Mouse (Mus musculus) lung, postnatal 0 days (tissue): ENCODE measurements around the gene Mpg.

ENCODE experiments used
- CTCF ChIP-seq: IDR thresholded peaks from 2 replicates; pipeline ENCODE4 v1.5.1; 2016; ENCODE audit warnings: antibody characterized with exemption, mild to moderate bottlenecking
- EP300 ChIP-seq: IDR thresholded peaks from 2 replicates; pipeline ENCODE4 v1.6.1; 2016; ENCODE audit warnings: antibody characterized with exemption, mild to moderate bottlenecking, control low read depth

DNA sequence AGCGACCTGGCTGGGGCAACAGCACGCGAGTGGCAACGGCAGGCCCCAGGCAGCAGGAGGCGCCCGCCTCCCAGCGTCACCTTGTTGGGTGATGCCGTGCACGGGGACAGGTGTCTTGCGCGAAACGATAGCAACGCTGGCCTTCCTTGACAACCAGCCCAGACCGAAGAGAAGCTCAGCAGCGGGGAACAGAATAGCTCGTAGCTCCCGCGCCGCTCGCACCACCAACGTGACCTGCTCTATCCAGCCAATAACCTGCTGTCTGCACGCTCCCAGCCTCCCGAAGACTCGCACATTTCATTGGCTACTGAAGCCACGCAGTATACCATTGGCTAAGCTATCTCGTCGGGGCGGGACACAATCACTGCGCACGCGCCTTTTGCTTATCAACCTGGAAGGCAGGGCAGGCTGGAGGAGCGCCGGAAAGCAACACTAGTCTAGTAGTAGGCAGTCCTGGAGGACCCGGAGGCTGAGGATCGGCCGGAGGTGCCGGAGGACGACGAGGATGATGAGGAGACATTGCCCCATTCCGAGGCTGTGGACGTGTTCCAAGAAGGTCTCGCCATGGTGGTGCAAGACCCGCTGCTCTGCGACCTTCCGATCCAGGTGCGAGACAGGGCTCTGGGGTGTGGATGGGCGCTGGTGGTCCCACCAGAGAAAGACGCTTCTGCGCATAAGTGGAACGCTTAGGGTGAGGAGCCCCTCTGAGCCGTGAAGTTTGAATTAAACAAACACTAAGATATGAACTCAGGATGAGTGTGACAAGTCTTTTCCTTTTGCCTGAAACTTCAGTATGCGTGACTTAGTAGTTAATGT, 21.0 kb upstream of the Mpg start, which contains the start of gene Snrnp25:
- TF ChIP-seq CTCF, result peak; percentile 65
- no peak for TF ChIP-seq EP300
